Mouse (Mus musculus) cortical plate, adult 2 months (tissue): ENCODE measurements around the gene Crybg3.

ENCODE experiments used
- CTCF ChIP-seq: fragments of 200-500 bp; IDR thresholded peaks from 2 replicates; pipeline ENCODE4 v1.5.1; 2011; ENCODE audit warnings: mild to moderate bottlenecking, control low read depth, low read length; ENCODE audit not compliant: insufficient read depth; ENCODE audit errors: extremely low read depth
- POLR2A ChIP-seq: fragments of 200-500 bp; IDR thresholded peaks from 2 replicates; pipeline ENCODE4 v1.6.1; 2011; ENCODE audit warnings: mild to moderate bottlenecking, low read length, control low read depth; ENCODE audit not compliant: insufficient read depth; ENCODE audit errors: extremely low read depth

GRCm38 (mm10) chr16:59587816-59588215 is 13.0 kb downstream of the Crybg3 start:
- no peak for TF ChIP-seq POLR2A
- no peak for TF ChIP-seq CTCF
